Mouse (Mus musculus): ENCODE measurements around the gene Casz1. TPM values are rescaled to one million over a fixed set of nuclear protein-coding genes. Genes with fewer than 3 reads are reported as not detected.

Casz1 gene
- polyA plus RNA-seq, 1 experiment from 2014 or later = 9.4 TPM

- Histone ChIP-seq H3K4me3 (ENCODE audit: low read depth, low read length) (peak overlapping the region; percentile 87), H3K9ac (ENCODE audit: low read length) (peak overlapping the region; percentile 81), H3K4me1 (replicated peaks; ENCODE audit: control insufficient read depth, insufficient read depth) (no peaks in the 10 kb centered on the region; the same call in 1 of the 2 replicates), H3K9me3 (ENCODE audit: control insufficient read depth, low read length) (no peaks in the 10 kb centered on the region), H3K4me2 (replicated peaks; ENCODE audit: low read depth) (peak overlapping the region; percentile 88), H3K27me3 (ENCODE audit: control insufficient read depth, insufficient read depth, low read length) (no peaks in the 10 kb centered on the region), H3K36me3 (ENCODE audit: control insufficient read depth, insufficient read depth, low read length) (no peaks in the 10 kb centered on the region), H3K27ac (replicated peaks) (peak overlapping the region; percentile 90)
- TF ChIP-seq EP300 (optimal IDR thresholded peaks at IDR 0.05) (no peak), CTCF (IDR thresholded peaks at IDR 0.05; ENCODE audit: low read depth) (no peak)
- WGBS = 0% methylated on average over 5 of the region's 16 CpGs
- DNase-seq (ENCODE audit: low spot score) (no peak), ATAC-seq (ENCODE audit: low FRiP score, low TSS enrichment) (no peak)
Measured at GRCm38 (mm10) chr4:148804780-148805160, 541 bp downstream of the Casz1 start.

GRCm38 (mm10) chr4:148805161-148805810 lies 1.1 kb downstream of the Casz1 start:
- TF ChIP-seq CTCF (IDR thresholded peaks at IDR 0.05; ENCODE audit: low read depth) (no peak), EP300 (optimal IDR thresholded peaks at IDR 0.05) (no peak)
- Histone ChIP-seq H3K4me1 (replicated peaks; ENCODE audit: control insufficient read depth, insufficient read depth) (no peaks in the 10 kb centered on the region; the same call in 1 of the 2 replicates), H3K27ac (replicated peaks) (peak overlapping the region; percentile 90), H3K9me3 (ENCODE audit: control insufficient read depth, low read length) (no peaks in the 10 kb centered on the region), H3K4me2 (replicated peaks; ENCODE audit: low read depth) (peak overlapping the region; percentile 88), H3K4me3 (ENCODE audit: low read depth, low read length) (peak overlapping the region; percentile 87), H3K9ac (ENCODE audit: low read length) (peak overlapping the region; percentile 81), H3K27me3 (ENCODE audit: control insufficient read depth, insufficient read depth, low read length) (no peaks in the 10 kb centered on the region), H3K36me3 (ENCODE audit: control insufficient read depth, insufficient read depth, low read length) (no peaks in the 10 kb centered on the region)
- WGBS = 2% methylated on average over 42 of the region's 42 CpGs
- ATAC-seq (ENCODE audit: low FRiP score, low TSS enrichment) (no peak), DNase-seq (ENCODE audit: low spot score) (peak; percentile 54)

- peak; percentile 55 for DNase-seq (ENCODE audit: low spot score)
Measured at GRCm38 (mm10) chr4:148805811-148806747, 1.9 kb downstream of the Casz1 start.

GRCm38 (mm10) chr4:148806836-148807235 lies 2.6 kb downstream of the Casz1 start:
- TF ChIP-seq EP300 (optimal IDR thresholded peaks at IDR 0.05) = no peak
- peak; percentile 57 for TF ChIP-seq CTCF (IDR thresholded peaks at IDR 0.05; ENCODE audit: low read depth)
- H3K27me3 ChIP-seq (ENCODE audit: control insufficient read depth, insufficient read depth, low read length) = no peaks in the 10 kb centered on the region
- ATAC-seq (ENCODE audit: low FRiP score, low TSS enrichment) = peak; percentile 43
- H3K9ac ChIP-seq (ENCODE audit: low read length) = peak overlapping the region; percentile 54
- no peaks in the 10 kb centered on the region for H3K36me3 ChIP-seq (ENCODE audit: control insufficient read depth, insufficient read depth, low read length)
- peak overlapping the region; percentile 88 for H3K4me2 ChIP-seq (replicated peaks; ENCODE audit: low read depth)
- no peaks in the 10 kb centered on the region for H3K9me3 ChIP-seq (ENCODE audit: control insufficient read depth, low read length)
- peak; percentile 79 for DNase-seq (ENCODE audit: low spot score)
- no peaks in the 10 kb centered on the region; the same call in 1 of the 2 replicates for H3K4me1 ChIP-seq (replicated peaks; ENCODE audit: control insufficient read depth, insufficient read depth)
- peak overlapping the region; percentile 87 for H3K4me3 ChIP-seq (ENCODE audit: low read depth, low read length)
- WGBS = 2% methylated on average over 23 of the region's 26 CpGs
- H3K27ac ChIP-seq (replicated peaks) = peak overlapping the region; percentile 63; the same call in 1 of the 2 replicates

More at GRCm38 (mm10) chr4:148805811-148806747, 1.9 kb downstream of the Casz1 start:
- Histone ChIP-seq H3K27ac (replicated peaks) (peak overlapping the region; percentile 90), H3K36me3 (ENCODE audit: control insufficient read depth, insufficient read depth, low read length) (no peaks in the 10 kb centered on the region), H3K9me3 (ENCODE audit: control insufficient read depth, low read length) (no peaks in the 10 kb centered on the region), H3K9ac (ENCODE audit: low read length) (peak overlapping the region; percentile 81), H3K4me2 (replicated peaks; ENCODE audit: low read depth) (peak overlapping the region; percentile 88), H3K27me3 (ENCODE audit: control insufficient read depth, insufficient read depth, low read length) (no peaks in the 10 kb centered on the region), H3K4me1 (replicated peaks; ENCODE audit: control insufficient read depth, insufficient read depth) (no peaks in the 10 kb centered on the region; the same call in 1 of the 2 replicates), H3K4me3 (ENCODE audit: low read depth, low read length) (peak overlapping the region; percentile 87)
- WGBS = under 1% methylated on average over 57 of the region's 64 CpGs
- no peak for ATAC-seq (ENCODE audit: low FRiP score, low TSS enrichment)
- TF ChIP-seq CTCF (IDR thresholded peaks at IDR 0.05; ENCODE audit: low read depth) = no peak
- TF ChIP-seq EP300 (optimal IDR thresholded peaks at IDR 0.05) = no peak

GRCm38 (mm10) chr4:148807397-148807796 lies 3.2 kb downstream of the Casz1 start:
- Histone ChIP-seq H3K9me3 (ENCODE audit: control insufficient read depth, low read length) (no peaks in the 10 kb centered on the region), H3K27me3 (ENCODE audit: control insufficient read depth, insufficient read depth, low read length) (no peaks in the 10 kb centered on the region), H3K4me1 (replicated peaks; ENCODE audit: control insufficient read depth, insufficient read depth) (no peaks in the 10 kb centered on the region; the same call in 1 of the 2 replicates), H3K4me2 (replicated peaks; ENCODE audit: low read depth) (peak overlapping the region; percentile 88), H3K36me3 (ENCODE audit: control insufficient read depth, insufficient read depth, low read length) (no peaks in the 10 kb centered on the region), H3K9ac (ENCODE audit: low read length) (no peak overlapping the region), H3K4me3 (ENCODE audit: low read depth, low read length) (peak overlapping the region; percentile 87), H3K27ac (replicated peaks) (no peak overlapping the region)
- WGBS = 10% methylated on average over 9 of the region's 9 CpGs
- no peak for DNase-seq (ENCODE audit: low spot score)
- TF ChIP-seq EP300 (optimal IDR thresholded peaks at IDR 0.05) (no peak), CTCF (IDR thresholded peaks at IDR 0.05; ENCODE audit: low read depth) (no peak)
- no peak for ATAC-seq (ENCODE audit: low FRiP score, low TSS enrichment)
